Mouse (Mus musculus) kidney, adult 8-10 months (tissue): ENCODE results near the gene Tamm41.

Source experiments
- DNase-seq, 2 experiments: peaks; one replicate each; pipeline ENCODE4 v3.0.0; 2022

Gene Tamm41

GRCm38 (mm10) chr6:115037103-115038094 is at the start of gene Tamm41:
Tamm41 (minus strand) TSS chr6:115037876.
- DNase-seq = peak; percentile 78 to 84

DNA sequence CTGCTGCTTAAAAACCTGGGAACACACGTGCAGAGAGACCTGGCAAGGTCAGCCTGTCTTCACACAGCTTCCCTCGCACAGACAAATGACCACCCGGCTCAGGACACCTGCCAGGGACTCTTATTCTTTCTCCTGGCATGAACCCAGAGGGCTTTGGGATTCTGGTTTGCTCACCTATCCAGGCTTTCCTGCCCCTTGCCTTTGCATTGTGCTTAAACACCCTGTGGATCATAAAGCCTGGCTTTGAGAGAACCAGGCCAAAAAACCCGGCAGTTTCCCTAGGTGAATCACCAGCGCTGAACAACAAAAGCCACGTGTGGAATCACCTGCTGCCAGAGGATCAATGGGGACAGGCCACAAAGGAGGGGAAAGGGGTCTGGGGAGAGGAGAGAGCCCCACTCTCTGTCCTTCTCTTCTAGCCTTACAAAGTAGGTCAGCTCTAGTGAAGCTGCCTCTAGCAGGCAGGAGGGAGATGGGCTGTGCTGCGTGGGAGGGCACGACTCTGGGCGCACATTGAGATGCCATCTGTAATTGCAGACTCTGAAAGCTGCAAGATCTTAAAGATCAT is 47.7 kb upstream of the Tamm41 start:
- DNase-seq = no peak

- DNase-seq = no peak
These were observed 39.3 kb upstream of the Tamm41 start for GRCm38 (mm10) chr6:115076781-115077575.

DNA sequence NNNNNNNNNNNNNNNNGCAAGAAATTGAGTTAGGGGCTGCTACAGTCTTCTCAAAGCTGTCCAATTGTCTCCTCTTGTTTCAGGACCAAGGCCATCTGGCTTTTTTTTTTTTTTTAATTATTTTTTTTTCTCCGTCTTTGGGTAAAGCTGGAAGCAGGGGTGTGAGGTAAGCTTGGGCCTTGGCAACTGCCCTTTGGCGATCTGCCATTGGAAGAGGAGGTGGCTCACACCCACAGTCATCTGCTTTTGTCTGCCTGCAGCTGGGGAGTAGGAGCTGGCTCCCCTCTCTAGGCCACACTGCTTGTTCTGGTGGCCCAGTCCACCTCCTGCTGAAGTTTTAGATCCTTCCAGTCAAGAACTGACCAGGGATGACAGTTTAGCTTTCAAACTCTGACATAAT is 34.3 kb upstream of the Tamm41 start:
- no peak for DNase-seq

DNA sequence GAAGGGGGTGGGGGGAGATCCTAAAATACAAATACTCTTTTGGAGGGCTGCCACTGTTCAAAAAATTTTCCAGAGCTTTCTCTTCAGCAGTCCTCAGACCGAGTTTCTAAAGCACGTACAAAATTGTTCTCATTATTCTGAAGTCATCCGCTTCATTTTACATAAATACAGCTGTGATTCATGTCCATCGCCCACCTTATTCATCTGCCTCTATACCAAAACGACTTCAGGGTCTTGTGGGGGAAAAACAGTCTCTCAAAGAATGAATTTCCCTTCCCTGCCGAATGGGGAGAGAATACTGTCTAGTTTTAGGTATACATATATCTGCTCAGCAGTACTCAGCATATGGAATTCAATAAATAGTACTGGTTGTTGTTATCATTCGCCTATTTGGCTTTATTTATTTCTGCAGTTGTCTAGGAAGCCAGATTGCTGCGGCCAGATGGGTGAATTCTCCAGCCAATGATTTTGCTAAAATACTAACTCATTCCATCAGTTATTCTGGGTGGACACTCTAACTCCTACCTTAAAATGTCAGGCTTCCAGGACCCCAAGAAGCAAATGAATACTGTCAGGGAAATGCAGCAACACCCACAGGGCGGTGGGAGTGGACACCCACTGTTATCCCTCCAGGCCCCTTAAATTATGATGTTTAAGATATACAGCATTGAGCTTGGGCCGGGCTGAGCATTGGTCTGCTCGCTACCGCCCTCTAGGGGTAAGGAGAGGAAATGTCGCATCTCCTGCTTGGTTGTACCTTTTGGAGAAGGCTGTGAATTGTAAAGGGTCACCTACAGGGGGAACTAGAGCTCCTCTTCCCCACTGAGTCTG is 27.9 kb upstream of the Tamm41 start:
- peak; percentile 15 to 38 for DNase-seq

GRCm38 (mm10) chr6:115062605-115063350 is 25.1 kb upstream of the Tamm41 start:
- DNase-seq = no peak

DNA sequence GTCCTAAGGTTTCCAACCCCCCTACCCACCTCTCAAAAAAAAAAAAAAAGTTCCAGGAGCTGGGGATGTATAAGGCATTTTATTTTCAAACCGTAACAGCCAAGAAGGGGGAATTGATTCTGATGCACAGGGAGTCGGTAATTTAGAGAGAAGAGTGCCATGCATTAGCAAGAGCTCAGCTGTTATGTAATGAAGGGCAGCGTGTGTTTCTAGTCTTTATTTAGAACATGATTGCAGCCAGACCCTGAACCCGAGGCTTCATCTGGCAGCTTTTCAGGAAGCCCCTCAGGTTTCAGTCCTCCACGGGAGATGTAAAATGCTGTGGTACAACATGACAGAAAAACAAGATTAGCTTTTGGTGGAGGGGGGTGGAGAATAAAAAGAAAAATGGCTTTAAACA is 21.6 kb upstream of the Tamm41 start:
- no peak for DNase-seq

DNA sequence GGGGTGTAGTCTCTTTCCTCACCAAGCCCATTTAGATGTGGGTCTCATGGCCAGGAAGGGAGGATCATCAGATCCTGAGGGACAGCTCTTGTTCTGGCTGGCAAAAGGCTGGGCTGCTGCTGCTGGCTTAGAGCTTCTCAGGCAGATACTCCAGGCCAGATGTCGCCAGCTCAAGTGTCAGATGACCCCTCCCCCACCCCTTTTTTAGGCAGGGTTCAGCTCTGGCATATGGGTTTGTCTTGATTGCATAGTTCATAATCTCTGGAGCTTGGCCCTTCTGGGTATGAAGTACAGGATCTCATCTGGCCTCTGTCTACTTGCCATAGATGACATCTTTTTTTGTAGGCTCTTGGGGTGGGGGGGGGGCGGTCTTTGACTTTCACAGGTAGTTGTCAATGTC is 19.0 kb upstream of the Tamm41 start:
- no peak for DNase-seq

DNA sequence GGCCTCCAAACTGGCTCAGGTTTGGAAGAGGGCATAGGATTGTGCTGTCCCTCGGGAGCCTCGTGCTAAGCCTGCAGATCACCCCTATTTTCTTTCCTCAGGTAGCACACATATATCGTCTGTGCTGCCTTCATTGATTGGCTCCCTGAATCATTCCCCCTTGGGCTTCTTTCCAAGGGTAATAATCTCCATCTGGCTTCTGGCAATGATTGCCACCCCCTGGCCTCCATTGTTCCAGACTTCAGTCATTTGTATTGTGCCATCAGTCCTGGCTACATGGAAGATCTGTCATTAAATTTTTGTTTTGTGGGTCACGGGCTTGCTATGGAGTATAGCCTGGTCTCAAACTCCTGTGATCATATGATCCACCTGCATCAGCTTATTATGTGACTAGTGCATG is 17.8 kb upstream of the Tamm41 start:
- DNase-seq = no peak

DNA sequence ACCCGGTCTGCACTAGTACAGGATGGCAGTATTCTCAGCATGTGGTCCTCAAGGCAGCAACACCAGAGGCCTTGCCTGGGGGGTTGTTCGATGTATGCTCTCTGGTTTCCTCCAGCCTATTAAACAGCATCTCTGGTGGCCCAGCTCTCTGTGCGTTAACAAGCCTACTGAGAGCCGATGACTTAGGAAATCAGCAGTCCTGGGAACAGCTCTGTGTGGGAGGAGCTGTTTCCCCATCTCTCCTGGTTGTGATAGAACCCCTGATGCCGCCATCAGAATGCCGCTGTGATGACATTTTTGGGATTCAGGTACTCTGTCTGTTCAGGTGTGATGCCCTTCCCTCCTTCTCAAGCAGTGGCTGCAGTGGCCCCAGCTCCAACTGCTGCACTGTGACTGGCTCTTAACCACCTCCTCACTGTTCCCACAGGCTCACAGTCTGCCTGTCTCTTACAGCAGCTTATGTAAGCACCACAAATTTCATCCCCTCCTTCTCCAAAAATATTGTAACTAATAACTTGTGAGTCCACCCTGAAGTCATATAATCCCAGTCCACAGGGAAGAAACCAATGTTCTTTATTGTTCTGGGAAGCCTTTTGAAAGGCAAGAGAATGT is 14.0 kb upstream of the Tamm41 start:
- DNase-seq = no peak

DNA sequence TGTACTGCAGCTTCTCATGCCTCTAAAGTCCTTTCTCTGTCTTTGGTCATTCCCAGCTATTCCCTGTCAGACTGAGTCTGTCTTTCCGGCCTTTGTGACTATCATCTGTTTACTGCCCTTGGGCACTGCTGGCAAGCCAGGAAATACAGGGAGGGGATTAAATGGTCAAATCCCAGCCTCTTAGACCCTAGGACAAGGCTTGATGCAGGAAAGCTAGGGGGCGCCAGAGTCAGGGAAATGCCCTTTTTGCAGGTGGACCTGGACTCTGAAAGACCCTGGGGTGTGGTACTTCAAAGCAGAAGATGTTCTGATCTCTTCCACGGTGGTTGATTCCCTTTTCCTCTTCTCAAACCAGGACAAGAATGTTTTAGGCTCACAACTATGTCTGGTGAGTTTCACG is 11.3 kb upstream of the Tamm41 start:
- DNase-seq = peak in 1 of 2 experiments; percentile 20

GRCm38 (mm10) chr6:115047816-115048215 is 10.1 kb upstream of the Tamm41 start:
- DNase-seq = no peak

DNA sequence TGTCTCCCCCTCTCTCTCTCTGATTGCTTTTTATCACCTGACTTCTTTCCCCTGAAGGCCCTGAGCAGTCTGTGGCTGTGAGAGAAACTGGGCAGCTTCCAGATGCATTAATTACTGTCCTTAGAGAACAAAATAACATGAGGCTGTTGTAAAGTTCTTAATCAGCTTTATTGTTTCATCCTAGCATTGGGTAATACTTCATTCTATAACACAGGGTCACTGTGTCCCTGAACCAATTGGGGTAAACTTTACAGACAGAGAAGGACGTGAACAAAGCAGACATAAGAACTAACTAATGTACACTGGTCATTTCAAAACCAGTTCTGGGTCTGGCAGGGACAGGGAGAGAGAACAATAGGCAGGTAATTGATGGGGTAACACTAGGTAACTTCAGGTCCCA is 8.4 kb upstream of the Tamm41 start:
- no peak for DNase-seq

DNA sequence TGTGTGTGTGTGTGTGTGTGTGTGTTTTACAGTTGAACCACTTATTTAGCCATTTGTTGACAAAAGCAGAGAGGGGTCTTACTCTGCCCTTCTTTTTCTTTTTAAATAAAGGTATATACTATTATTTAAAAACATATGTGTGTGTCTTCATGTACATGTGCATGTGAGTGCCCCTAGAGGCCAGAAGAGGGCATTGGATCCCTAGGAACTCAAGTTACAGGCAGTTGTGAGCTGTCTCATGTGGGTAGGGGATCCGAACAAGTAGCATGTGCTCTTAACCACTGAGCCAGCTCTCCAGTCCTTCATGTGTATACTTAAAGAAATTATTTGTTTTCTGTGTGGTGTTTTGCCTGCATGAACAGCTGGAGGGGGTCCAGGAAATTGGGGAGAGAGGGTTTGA is 7.0 kb upstream of the Tamm41 start:
- DNase-seq = no peak

- no peak for DNase-seq
These were observed 6.2 kb upstream of the Tamm41 start for GRCm38 (mm10) chr6:115043657-115044500.

DNA sequence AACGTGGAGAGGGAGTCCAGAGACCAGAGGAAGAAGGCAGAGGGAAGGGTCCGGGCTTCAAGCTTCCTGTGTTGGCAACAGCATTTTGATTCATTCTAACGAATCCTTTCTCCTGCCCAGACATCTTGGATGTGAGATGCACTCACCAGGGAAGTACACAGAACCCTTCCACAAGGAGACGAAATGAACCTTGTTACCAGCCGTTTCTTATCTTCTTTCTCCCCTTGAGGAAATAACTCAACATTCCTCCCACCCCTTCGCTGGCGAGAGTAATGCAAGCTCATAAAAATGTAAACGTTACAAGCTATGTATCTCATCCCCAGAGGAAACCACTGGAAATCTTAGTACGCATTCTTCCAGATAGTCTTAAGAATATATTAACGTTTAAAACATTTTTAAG is 4.9 kb upstream of the Tamm41 start:
- DNase-seq = no peak

- DNase-seq = peak; percentile 67 to 72
These were observed 4.2 kb downstream of the Tamm41 start for GRCm38 (mm10) chr6:115033441-115033840.

DNA sequence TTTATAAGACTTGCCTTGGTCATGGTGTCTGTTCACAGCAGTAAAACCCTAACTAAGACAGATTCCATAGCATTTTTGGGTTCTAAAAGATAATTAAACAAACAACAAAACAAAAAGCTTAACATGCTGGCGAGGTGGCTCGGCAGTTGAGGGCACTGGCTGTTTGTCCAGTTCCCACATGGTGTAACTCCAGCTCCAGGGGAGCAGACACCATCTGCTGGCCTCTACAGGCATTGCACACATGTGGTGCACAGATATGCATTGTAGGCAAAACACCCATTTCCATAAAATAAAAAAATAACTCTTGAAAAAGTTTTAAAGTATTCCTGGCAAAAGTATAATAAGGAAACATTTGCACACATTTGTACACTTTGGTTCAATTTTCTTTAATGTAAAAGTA is 7.6 kb downstream of the Tamm41 start:
- peak in 1 of 2 experiments; percentile 22 for DNase-seq

DNA sequence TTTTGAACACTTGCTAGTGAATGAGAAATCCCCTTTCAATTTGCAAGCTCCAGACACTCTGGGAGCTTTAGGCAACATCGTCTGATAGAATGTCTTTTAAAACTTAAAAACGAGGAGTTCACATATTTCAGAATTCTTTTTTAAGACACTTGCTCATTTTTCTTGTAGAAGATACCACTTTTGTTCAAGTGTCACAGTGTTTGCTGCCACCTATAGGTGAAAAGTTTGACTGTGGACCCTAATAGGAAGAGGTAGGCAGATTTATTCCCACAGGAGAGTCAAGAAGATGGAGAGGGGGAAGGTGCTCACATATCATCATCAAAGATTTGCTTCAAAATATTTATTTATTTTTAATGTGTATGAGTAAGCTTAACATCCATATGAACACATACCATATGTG is 8.4 kb downstream of the Tamm41 start:
- DNase-seq = peak in 1 of 2 experiments; percentile 21

GRCm38 (mm10) chr6:115027485-115027992 is 10.1 kb downstream of the Tamm41 start:
- DNase-seq = no peak
